Mouse (Mus musculus): ENCODE measurements around the gene Usp50. TPM values are rescaled to one million over a fixed set of nuclear protein-coding genes. Genes with fewer than 3 reads are reported as not detected.
A peak's percentile ranks its signal among the peaks of the same experiment; 100 is the strongest.

Gene Usp50
- polyA plus RNA-seq (2015; fragmentation: Nextera tagmentation; extraction: Ambion mirVana), result 2.9 and 3.0 TPM in 2 replicates

- no peak for DNase-seq (ENCODE audit: low spot score)
Measured at GRCm38 (mm10) chr2:126783370-126783769, at the start of gene Usp50. Gene Usp50 (minus strand): TSS chr2:126783470.

GRCm38 (mm10) chr2:126817414-126817813, 34.1 kb upstream of the Usp50 start:
- WGBS, result 89% methylated on average over 2 of the region's 2 CpGs
- no peak for DNase-seq (ENCODE audit: low spot score)

More at GRCm38 (mm10) chr2:126783370-126783769, at the start of gene Usp50:
- H3K36me3 ChIP-seq (ENCODE audit: insufficient read depth, low read length), result no peaks in the 10 kb centered on the region
- WGBS, result 66% methylated on average over 4 of the region's 4 CpGs
- H3K9me3 ChIP-seq (replicated peaks; ENCODE audit: low read length), result no peaks in the 10 kb centered on the region
- H3K27ac ChIP-seq, result no peak within 1 kb of the TSS
- ATAC-seq (replicated peaks; ENCODE audit: low FRiP score, low read depth), result no peak
- peaks cover 7% of the 10 kb centered on the region for H3K4me1 ChIP-seq (replicated peaks; ENCODE audit: insufficient read depth, low read length)
- H3K27me3 ChIP-seq (ENCODE audit: insufficient read depth, low read length), result no peaks in the 10 kb centered on the region
- TF ChIP-seq CTCF (IDR thresholded peaks at IDR 0.05; ENCODE audit: low read depth), result no peak
- no peak within 1 kb of the TSS for H3K4me3 ChIP-seq (replicated peaks; ENCODE audit: low read depth, low read length)
- H3K9ac ChIP-seq (ENCODE audit: low read depth, low read length), result no peak within 1 kb of the TSS
- H3K4me2 ChIP-seq (ENCODE audit: low read length), result no peak within 1 kb of the TSS

GRCm38 (mm10) chr2:126816644-126817347, 33.5 kb upstream of the Usp50 start:
- no peaks in the 10 kb centered on the region for H3K9me3 ChIP-seq (replicated peaks; ENCODE audit: low read length)
- no peaks in the 10 kb centered on the region for H3K4me1 ChIP-seq (replicated peaks; ENCODE audit: insufficient read depth, low read length)
- no peak for DNase-seq (ENCODE audit: low spot score)
- H3K9ac ChIP-seq (ENCODE audit: low read depth, low read length), result no peak overlapping the region
- peaks cover 43% of the 10 kb centered on the region for H3K36me3 ChIP-seq (ENCODE audit: insufficient read depth, low read length)
- TF ChIP-seq CTCF (IDR thresholded peaks at IDR 0.05; ENCODE audit: low read depth), result no peak
- no peaks in the 10 kb centered on the region for H3K27me3 ChIP-seq (ENCODE audit: insufficient read depth, low read length)
- H3K27ac ChIP-seq, result no peak overlapping the region
- 91% methylated on average over 4 of the region's 4 CpGs for WGBS
- no peak overlapping the region for H3K4me2 ChIP-seq (ENCODE audit: low read length)
- ATAC-seq (replicated peaks; ENCODE audit: low FRiP score, low read depth), result no peak
- H3K4me3 ChIP-seq (replicated peaks; ENCODE audit: low read depth, low read length), result no peak overlapping the region

More at GRCm38 (mm10) chr2:126817414-126817813, 34.1 kb upstream of the Usp50 start:
- Histone ChIP-seq H3K27ac (no peak overlapping the region), H3K9me3 (replicated peaks; ENCODE audit: low read length) (no peaks in the 10 kb centered on the region), H3K4me1 (replicated peaks; ENCODE audit: insufficient read depth, low read length) (no peaks in the 10 kb centered on the region), H3K9ac (ENCODE audit: low read depth, low read length) (no peak overlapping the region), H3K4me3 (replicated peaks; ENCODE audit: low read depth, low read length) (no peak overlapping the region), H3K27me3 (ENCODE audit: insufficient read depth, low read length) (no peaks in the 10 kb centered on the region), H3K36me3 (ENCODE audit: insufficient read depth, low read length) (peaks cover 41% of the 10 kb centered on the region), H3K4me2 (ENCODE audit: low read length) (no peak overlapping the region)
- ATAC-seq (replicated peaks; ENCODE audit: low FRiP score, low read depth), result no peak
- TF ChIP-seq CTCF (IDR thresholded peaks at IDR 0.05; ENCODE audit: low read depth), result no peak

- 20% methylated on average over 1 of the region's 1 CpGs for WGBS
- H3K4me2 ChIP-seq (ENCODE audit: low read length), result no peak overlapping the region
- peaks cover 48% of the 10 kb centered on the region for H3K36me3 ChIP-seq (ENCODE audit: insufficient read depth, low read length)
- H3K9ac ChIP-seq (ENCODE audit: low read depth, low read length), result no peak overlapping the region
- no peak overlapping the region for H3K27ac ChIP-seq
- no peaks in the 10 kb centered on the region for H3K4me1 ChIP-seq (replicated peaks; ENCODE audit: insufficient read depth, low read length)
- no peaks in the 10 kb centered on the region for H3K9me3 ChIP-seq (replicated peaks; ENCODE audit: low read length)
- DNase-seq (ENCODE audit: low spot score) (peak; percentile 10), ATAC-seq (replicated peaks; ENCODE audit: low FRiP score, low read depth) (no peak)
- no peaks in the 10 kb centered on the region for H3K27me3 ChIP-seq (ENCODE audit: insufficient read depth, low read length)
- TF ChIP-seq CTCF (IDR thresholded peaks at IDR 0.05; ENCODE audit: low read depth), result no peak
- H3K4me3 ChIP-seq (replicated peaks; ENCODE audit: low read depth, low read length), result no peak overlapping the region
Measured at GRCm38 (mm10) chr2:126815822-126816221, 32.6 kb upstream of the Usp50 start.

- Histone ChIP-seq H3K4me3 (replicated peaks; ENCODE audit: low read depth, low read length) (no peak overlapping the region), H3K4me2 (ENCODE audit: low read length) (no peak overlapping the region), H3K9me3 (replicated peaks; ENCODE audit: low read length) (no peaks in the 10 kb centered on the region), H3K4me1 (replicated peaks; ENCODE audit: insufficient read depth, low read length) (no peaks in the 10 kb centered on the region), H3K9ac (ENCODE audit: low read depth, low read length) (no peak overlapping the region), H3K27me3 (ENCODE audit: insufficient read depth, low read length) (no peaks in the 10 kb centered on the region), H3K36me3 (ENCODE audit: insufficient read depth, low read length) (peaks cover 19% of the 10 kb centered on the region; the same call in 1 of the 2 replicates), H3K27ac (no peak overlapping the region)
- TF ChIP-seq CTCF (IDR thresholded peaks at IDR 0.05; ENCODE audit: low read depth), result no peak
- WGBS, result 93% methylated on average over 3 of the region's 3 CpGs
- ATAC-seq (replicated peaks; ENCODE audit: low FRiP score, low read depth), result no peak
- no peak for DNase-seq (ENCODE audit: low spot score)
Measured at GRCm38 (mm10) chr2:126801980-126802379, 18.7 kb upstream of the Usp50 start.

GRCm38 (mm10) chr2:126798455-126798854, 15.2 kb upstream of the Usp50 start:
- DNase-seq (ENCODE audit: low spot score) (no peak), ATAC-seq (replicated peaks; ENCODE audit: low FRiP score, low read depth) (no peak)
- H3K4me2 ChIP-seq (ENCODE audit: low read length), result no peak overlapping the region
- no peaks in the 10 kb centered on the region for H3K27me3 ChIP-seq (ENCODE audit: insufficient read depth, low read length)
- H3K9me3 ChIP-seq (replicated peaks; ENCODE audit: low read length), result no peaks in the 10 kb centered on the region
- no peak for TF ChIP-seq CTCF (IDR thresholded peaks at IDR 0.05; ENCODE audit: low read depth)
- H3K36me3 ChIP-seq (ENCODE audit: insufficient read depth, low read length), result peaks cover 26% of the 10 kb centered on the region
- WGBS, result 80% methylated on average over 5 of the region's 5 CpGs
- H3K27ac ChIP-seq, result no peak overlapping the region
- H3K4me3 ChIP-seq (replicated peaks; ENCODE audit: low read depth, low read length), result no peak overlapping the region
- H3K4me1 ChIP-seq (replicated peaks; ENCODE audit: insufficient read depth, low read length), result no peaks in the 10 kb centered on the region
- H3K9ac ChIP-seq (ENCODE audit: low read depth, low read length), result no peak overlapping the region

Measured in kidney, postnatal 0 days (tissue).